Comparison of ENCODE assay signal across 9 mouse cellular contexts in genomic region chr1:88658290-88658857, GRCm38 (mm10). TPM values are rescaled to one million over a fixed set of nuclear protein-coding genes. Genes with fewer than 3 reads are reported as not detected.
DNase-seq lines count a peak whose midpoint lies in the region; ATAC-seq and TF ChIP-seq lines count a peak whose summit lies in the region.
"Had no signal": no experiment of that assay in that cellular context is flagged by ENCODE, and none has a peak within 500 bp of the region (broad histone marks: within the 10 kb centered on the region; RNA-seq: fewer than 3 reads in every experiment).

No protein-coding gene starts in this region.

- TF ChIP-seq CTCF in thymus, adult 2 months (IDR thresholded peaks at IDR 0.05; ENCODE audit: borderline replicate concordance, control insufficient read depth, extremely low read depth, insufficient read depth, low read length, poor library complexity) = no peak

- no peak overlapping the region for H3K4me3 ChIP-seq in heart, embryonic 16.5 days (ENCODE audit: low read length)
- no peak overlapping the region for H3K4me3 ChIP-seq in thymus, adult 2 months (ENCODE audit: control insufficient read depth, insufficient read depth, low read length)

- ATAC-seq in heart, embryonic 16.5 days (replicated peaks; ENCODE audit: extremely low read depth, insufficient read depth, low FRiP score) = peak; percentile 61; the same call in 1 of the 2 replicates

- TF ChIP-seq POLR2A in thymus, adult 2 months (IDR thresholded peaks at IDR 0.05; ENCODE audit: control insufficient read depth, extremely low read depth, insufficient read depth, low read length, poor library complexity) = no peak

- H3K4me2 ChIP-seq in heart, embryonic 16.5 days (ENCODE audit: low read depth, low read length) = peak overlapping the region; percentile 34; the same call in 1 of the 2 replicates

- peak overlapping the region; percentile 92 for H3K27ac ChIP-seq in heart, embryonic 16.5 days (ENCODE audit: low read length)
- H3K27ac ChIP-seq in thymus, adult 2 months (ENCODE audit: control insufficient read depth, insufficient read depth, low read length) = no peak overlapping the region

- peaks cover 15% of the 10 kb centered on the region for H3K4me1 ChIP-seq in heart, embryonic 16.5 days (ENCODE audit: control insufficient read depth, insufficient read depth, low read length)
- peaks cover 57% of the 10 kb centered on the region for H3K4me1 ChIP-seq in thymus, adult 2 months (replicated peaks; ENCODE audit: control insufficient read depth, insufficient read depth, low read length)

- no peaks in the 10 kb centered on the region for H3K27me3 ChIP-seq in heart, embryonic 16.5 days (ENCODE audit: control insufficient read depth, insufficient read depth, low read length)
- no peaks in the 10 kb centered on the region for H3K27me3 ChIP-seq in thymus, adult 2 months (ENCODE audit: control insufficient read depth, insufficient read depth, low read length)

- no peaks in the 10 kb centered on the region for H3K9me3 ChIP-seq in heart, embryonic 16.5 days (replicated peaks; ENCODE audit: control insufficient read depth, low read length)

- DNase-seq in kidney, adult 9 months = peak; percentile 32
- DNase-seq in kidney, adult 8-10 months = no peak
- DNase-seq in cerebellum, postnatal 25 days = peak; percentile 68 to 76
- peak; percentile 68 to 84 for DNase-seq in left cerebral cortex, postnatal 14 days (ENCODE audit: low spot score in 2 of 2)
- peak; percentile 70 for DNase-seq in right cerebral cortex, postnatal 25 days
- no peak for DNase-seq in thymus, adult 2 months
- DNase-seq in embryo, embryonic 10 days (ENCODE audit: low spot score) = no peak

- 30% methylated on average over 6 of the region's 6 CpGs for WGBS in heart, embryonic 16.5 days
- WGBS in thymus, adult 2 months = 81% methylated on average over 6 of the region's 6 CpGs

- H3K36me3 ChIP-seq in heart, embryonic 16.5 days (ENCODE audit: control insufficient read depth, insufficient read depth) = no peaks in the 10 kb centered on the region
- no peaks in the 10 kb centered on the region for H3K36me3 ChIP-seq in thymus, adult 2 months (ENCODE audit: control insufficient read depth, insufficient read depth, low read length)

- intact Hi-C loops in left cerebral cortex, postnatal 14 days (cut with DNase I) = no loop called here

- peak overlapping the region; percentile 22 for H3K9ac ChIP-seq in heart, embryonic 16.5 days (ENCODE audit: low read length)

RNA-seq across cellular contexts. Expression of gene Arl4c, which starts 43.6 kb away (rescaled TPM):
- polyA plus RNA-seq in heart, embryonic 16.5 days (2015; fragmentation: Nextera tagmentation; extraction: Ambion mirVana) = 7.7 and 7.9 TPM in 2 replicates
- 10 to 100 TPM; 40.0 to 43.9 TPM for total RNA-seq in left cerebral cortex, postnatal 14 days (2021)
- 71.3 and 98.8 TPM in 2 replicates for polyA plus RNA-seq in thymus, adult 2 months (2012; rRNA removed)
- total RNA-seq: MEL had no signal

Comparison
In these comparisons a context has a peak if more than half of its experiments do, and no peak if none do; other contexts are left out.
1. DNase-seq: peak in kidney, adult 9 months (single experiment), cerebellum, postnatal 25 days (2 of 2), left cerebral cortex, postnatal 14 days (2 of 2) and right cerebral cortex, postnatal 25 days (single experiment); none in kidney, adult 8-10 months (0 of 2), thymus, adult 2 months (single experiment) and embryo, embryonic 10 days (single experiment).